Mouse (Mus musculus) urinary bladder, postnatal 10 days (tissue): ENCODE measurements around the gene Begain.

ENCODE experiments used
- DNase-seq: peaks from one replicate; pipeline ENCODE4 v3.0.0; 2022; ENCODE audit warnings: low spot score

The Begain gene

DNA sequence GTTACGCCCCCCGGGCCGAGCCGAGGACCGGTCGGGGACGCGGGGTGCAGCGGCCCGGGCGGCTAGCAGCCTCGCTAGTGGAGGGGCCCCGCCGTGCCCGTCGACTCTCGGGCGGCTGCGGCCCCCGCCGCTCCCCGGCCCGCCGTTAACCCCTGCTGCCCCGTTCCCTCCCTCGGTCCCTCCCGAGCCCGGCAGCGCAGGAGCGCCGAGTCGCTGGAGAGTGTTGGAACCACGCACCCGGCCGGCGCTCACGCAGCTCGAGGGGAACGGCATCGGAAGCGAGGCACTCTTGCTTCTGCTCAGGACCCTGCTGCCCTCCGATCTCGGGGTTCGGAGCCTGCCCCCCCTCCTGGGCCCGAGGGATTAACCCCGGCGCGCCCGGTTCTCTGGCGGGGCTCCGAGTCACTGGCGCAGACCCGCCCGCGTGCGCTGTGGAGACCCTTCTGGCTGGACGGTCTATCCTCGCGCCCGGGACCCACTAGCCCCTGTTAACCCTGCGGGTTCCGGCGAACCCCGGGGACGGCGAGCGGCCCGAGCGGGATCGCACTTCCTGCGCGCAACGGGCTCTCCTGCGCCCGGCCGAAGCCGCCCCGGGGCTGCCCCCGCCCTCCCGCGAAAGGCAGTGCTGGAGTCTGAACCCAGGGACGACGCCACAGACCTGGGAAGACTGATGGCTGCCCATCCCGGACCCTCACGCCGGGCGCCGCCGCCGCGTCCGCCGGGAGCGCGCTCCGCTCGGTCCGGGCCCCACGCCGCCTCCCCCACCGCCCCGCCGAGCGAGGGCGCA is 14.8 kb downstream of the Begain start:
- DNase-seq, result no peak

DNA sequence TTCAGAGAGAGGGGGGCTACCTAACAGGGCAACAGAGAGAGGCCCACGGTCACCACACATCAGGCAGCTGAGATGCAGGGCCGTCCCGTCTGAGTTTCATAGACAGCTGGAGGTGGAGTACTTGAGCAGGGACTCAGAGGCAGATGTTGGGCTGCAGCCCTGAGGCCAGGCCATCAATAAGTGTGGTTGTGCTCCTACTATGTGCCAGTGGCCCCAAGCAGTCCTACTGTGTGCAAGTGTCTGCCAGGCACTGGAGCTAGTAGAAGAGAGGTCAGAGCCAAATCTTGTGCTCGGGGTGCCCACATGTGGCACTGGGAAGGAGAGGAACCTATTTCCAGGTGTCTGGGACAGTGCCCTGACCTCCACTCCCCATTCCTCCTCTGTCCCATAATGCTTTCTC is 18.1 kb downstream of the Begain start:
- no peak for DNase-seq

DNA sequence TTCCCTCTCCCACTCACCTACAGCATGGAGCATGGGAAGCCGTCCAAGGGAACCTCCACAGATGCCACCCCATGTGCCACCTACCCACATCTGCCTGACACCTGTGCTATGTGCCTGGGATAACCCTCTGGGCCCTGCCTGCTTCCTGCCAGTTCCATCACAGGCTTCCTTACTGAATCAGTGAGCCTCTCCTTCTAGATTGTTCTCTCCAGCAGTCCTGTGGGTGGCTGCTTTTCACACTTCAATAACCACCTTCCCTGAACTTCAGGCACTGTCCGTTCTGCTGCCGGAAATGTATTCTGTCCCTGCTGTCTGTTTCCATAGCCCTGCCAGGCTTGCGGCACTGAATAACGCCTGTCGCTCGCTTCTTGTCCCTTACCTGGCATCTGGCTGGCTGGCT is 22.4 kb downstream of the Begain start:
- no peak for DNase-seq

DNA sequence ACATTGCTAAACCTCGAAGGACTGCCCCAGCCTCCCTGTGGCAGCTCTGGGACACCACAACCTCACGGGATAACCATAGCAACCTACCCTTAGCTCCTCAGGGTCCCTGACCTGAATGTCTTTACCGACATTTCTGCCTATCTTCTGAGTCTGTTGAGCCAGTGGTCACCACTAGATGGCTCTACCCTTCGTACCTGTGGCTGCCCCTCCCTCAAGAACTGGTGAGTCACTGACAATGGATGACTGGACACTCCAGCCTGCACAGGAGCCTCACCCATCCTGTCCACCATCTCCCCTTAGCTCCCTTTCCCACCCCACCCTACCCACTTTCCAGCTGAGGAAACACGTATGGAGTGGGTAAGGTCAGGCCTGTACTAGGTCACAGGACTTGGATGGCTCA is 23.5 kb downstream of the Begain start:
- no peak for DNase-seq

DNA sequence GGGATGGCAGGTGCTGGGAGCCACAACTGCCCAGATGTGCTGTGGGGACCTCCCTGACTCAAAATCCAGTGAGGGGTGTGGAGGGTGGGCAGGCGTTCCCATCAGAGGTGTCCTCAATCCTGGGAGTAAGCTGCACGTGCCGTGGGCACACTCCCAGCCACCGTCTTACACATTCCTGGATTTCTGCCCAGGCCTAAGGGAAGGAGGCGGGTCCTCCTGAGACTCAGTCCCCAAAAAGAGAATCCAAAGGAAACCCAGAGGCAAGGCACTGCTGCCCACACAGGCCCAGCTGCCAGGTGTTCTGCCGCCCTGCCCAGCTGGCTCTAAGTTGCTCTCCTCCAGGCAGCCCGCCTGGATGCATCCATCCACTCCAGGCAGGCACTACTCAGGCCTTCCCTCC is 28.7 kb downstream of the Begain start:
- no peak for DNase-seq

DNA sequence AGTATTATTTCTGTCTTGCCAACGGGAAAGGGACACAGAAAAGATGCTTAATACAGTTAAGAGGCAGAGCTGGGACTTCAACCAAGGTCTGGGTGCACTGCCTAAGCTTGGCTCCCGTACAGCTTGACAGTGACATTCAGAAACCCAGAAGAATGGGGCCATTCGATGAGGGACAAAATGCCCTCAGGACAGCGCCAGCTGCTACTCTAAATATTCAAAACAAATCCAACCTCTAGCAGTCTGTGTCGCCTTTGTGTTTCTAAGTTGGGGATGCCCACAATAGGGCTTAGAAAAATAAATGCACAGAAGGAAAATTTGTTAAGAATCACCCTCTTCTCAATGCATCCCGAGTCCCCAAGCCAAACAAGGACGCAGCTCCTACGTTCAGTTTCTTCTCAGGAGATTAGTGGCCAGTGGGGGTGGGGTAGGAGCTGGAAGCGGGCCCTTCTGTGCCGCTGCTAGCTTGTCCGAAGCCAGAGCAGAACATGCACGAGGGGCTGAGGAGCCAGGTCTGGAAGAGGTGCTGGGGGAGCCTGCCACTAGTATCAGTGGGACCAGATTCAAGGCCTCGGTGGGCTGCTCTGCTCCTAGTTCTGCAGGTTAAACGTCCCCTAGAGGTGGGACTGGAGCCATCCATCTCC is 29.7 kb downstream of the Begain start:
- DNase-seq, result no peak

DNA sequence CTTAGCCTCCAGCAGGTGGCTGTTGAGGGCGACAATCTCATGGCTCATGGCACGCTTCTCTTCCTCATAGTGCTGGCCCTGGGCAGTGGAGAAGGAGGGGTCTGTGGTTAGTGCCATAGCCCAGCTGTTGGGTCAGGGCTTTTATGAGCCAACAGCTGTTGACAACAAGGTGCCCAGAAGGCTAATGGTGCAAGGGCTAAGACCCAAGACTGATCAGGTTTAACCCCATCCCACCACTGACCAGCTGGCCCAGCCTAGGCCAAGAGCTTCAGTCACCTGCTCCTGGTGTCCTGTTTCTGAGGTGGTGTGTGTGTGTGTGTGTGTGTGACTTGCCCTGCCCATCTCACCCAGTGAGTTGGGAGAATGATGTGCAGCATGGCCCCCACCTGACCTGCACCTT is 31.0 kb downstream of the Begain start:
- DNase-seq, result no peak

DNA sequence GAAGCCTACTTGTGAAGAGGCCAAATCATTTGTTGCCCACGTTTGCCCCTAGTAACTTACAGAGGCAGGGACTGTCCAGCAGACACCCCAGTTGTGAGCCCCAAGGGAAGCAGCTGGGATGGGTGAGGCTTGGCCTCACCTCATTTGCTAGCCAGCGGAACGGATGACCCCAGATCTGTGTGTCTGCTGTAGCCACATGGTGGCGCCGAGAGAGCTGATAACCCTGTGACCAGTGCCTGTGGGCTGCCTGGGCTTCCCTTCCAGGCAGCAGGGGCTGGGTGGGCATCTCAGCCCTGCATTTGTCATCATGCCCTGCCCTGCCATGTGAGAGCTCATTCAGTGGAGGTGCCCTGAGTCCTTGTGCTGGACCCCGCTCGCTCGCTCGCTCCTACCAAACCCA is 44.2 kb downstream of the Begain start:
- DNase-seq, result no peak

DNA sequence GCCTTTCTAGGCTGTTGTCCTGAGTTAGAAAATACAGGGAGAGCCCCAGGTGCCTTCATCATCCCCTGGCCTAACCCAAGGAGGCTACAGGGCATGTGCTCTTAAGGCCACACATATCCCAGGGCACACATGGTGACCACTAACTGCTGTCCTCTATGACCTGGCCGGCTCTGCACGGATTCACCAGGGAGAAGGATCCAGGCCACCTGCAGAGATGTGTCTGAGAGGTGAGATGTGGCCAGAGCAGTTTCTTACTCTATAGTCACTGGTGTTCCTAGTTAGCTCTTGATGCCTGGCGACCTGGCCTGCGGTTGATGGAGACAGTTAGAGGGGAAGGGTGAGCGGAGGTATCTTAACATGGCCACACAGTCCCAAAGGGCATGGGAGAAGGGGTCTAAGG is 45.1 kb downstream of the Begain start:
- no peak for DNase-seq

DNA sequence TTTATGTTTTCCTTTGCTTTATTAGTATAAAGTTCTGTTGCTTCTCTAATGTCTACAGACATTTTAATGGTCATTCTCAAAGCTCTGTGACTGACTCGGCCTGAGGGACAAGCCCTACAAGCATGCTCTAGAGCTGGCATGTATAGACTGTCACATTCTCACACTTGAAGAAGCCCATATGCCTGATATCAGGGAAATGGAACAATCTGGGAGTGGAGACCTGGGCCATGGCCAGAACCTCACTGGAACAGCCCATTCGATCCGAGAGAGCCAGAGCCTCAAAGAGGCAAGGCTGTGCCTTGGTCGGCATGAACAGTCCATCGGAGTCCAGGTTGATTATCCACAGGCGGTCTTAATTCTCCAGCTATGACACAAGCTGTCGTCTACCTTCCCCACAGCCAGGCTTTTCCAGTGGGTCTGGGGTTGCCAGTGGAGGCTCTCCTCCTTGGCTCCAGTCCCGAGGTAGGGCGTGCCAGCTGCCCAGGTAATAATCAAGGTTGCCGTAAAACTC is 45.8 kb downstream of the Begain start:
- no peak for DNase-seq

DNA sequence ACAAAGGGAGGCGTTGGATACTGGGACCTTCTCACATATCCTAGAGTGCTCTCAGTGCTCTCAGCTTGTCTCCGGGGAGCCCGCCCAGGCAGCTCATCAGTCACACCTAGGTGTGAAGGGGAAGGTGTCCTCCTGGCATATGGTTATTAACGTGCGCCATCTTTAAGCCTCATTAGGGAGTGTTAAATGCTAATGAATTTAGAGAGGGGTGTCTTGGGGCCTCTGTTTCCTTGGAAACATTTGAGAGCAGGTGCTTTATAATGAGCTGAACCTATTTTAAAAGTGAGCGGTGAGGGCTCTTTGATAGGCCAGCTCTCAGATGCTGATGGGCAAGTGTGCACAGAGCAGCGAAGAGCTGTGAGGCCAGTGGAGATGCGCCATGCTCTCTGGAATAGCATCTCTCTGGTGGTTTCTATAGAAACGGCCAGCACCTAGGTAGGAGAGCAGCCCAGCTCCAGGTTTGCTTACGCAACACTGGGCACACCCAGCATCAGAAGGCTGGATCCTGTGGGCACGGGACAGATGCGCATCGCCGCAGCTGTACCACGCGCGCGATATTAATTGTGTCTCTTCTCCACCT is 57.9 kb downstream of the Begain start:
- DNase-seq, result no peak

DNA sequence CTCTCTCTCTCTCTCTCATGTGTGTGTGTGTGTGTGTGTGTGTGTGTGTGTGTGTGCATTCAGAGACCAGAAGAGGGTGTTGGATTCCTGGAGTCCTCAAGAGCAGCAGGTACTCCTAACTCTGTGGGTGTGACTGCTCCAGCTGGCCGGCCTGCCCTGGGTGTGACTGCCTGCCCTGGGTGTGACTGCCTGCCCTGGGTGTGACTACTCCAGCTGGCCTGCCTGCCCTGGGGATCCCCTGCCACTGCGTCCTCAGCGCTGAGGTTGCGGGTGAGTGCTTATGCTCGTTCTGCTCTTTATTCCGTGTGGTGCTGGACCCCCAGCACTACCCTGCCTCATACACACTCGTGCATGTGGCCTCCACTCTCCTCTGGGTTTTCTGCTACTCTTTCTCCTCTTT is 65.0 kb downstream of the Begain start:
- DNase-seq, result no peak

DNA sequence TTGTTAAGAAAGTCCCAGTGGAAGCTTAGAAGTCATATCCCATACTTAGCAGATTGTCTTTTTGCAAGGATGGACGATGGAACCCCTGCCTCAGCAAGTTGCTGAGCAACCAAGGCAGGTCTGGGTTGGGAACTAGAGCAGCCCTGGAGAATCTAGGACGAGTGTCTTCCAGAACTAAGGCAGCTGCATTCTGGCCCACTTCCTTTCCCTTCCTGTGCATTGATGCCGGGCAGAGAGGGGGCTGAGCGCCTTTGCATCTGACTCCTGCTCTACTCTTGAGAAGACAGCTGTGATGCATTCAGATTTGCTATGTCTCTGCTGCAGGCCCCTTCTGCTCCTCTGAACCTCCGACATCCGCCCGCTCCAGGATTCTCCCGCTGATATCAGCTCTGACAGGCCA is 70.8 kb downstream of the Begain start:
- DNase-seq, result no peak

DNA sequence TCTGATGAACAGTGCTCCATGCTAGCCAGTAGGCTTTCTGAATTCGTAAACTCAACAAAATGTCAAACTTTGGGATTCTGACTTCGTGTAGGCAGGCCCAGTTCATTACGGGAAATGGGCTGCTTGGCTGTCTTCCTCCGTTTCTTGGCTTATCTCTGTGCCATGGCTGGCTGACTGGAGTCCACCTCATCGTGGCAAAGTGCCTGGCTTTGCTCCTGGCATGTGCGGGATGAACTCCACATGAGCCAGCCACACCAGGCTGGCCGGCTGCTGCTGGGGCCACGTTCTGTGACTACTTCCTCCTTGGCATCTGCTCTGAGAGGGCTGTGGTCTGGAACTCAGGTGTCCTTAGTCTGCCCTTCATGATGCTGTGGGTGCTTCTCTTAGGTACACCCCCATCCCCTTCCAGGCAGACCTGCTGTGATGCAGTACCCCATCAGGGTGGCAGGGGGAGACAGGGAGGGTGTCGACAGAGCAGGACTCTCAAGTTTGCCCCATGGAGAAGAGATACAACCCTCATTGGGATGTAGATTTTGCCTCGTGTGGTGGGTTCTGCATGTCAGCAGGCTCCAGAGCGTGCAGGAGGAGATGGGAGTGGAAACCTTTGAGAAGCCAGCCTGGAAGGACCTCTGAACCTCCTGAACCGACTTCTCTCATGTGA is 71.9 kb downstream of the Begain start:
- no peak for DNase-seq

DNA sequence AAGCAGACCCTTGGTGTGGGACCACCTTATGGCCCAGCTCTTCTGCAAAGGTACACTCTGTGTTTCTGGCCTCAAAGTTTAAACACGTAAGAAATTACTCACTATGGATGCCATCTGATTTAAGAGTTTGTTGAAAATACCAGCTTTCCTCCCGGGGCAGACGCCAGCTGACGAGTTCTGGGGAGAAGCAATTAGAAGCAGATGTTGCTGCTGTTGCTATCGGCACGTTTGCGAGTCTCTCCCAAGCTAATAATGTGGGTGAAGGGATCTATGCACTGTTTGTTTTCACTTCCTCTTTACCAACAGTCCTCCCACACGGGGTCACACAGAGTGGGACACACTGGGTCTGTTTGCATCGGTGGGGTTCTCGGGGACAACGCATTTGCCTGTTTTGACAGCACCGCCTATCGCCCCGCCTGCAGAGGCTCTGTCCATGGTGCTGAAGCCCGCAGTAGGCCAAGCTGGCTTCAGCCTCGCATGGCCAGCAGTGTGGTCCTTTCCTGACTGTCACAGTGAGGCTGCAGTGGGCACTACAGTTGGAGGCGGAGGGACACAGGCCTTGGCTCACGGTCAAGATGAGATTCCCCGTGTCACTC is 73.5 kb downstream of the Begain start:
- DNase-seq, result no peak

DNA sequence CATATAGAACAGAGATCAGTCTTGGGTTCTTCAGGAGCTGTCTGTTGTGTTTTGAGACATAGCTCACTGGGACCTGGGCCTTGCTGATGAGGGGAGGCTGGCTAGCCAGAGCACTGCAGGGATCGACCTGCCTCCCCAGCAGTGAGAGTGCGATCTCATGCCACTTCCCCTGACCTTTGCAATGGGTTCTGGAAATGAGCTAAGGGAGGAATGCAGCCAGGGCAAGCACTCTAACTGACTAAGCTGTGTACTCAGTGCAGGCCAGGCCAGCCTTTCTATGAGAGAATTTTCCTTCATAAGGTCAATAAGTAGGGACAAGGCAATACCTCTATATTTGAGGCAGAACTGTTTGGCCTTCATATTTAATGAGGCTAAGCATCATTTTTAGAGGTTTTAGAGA is 75.0 kb downstream of the Begain start:
- DNase-seq, result no peak

DNA sequence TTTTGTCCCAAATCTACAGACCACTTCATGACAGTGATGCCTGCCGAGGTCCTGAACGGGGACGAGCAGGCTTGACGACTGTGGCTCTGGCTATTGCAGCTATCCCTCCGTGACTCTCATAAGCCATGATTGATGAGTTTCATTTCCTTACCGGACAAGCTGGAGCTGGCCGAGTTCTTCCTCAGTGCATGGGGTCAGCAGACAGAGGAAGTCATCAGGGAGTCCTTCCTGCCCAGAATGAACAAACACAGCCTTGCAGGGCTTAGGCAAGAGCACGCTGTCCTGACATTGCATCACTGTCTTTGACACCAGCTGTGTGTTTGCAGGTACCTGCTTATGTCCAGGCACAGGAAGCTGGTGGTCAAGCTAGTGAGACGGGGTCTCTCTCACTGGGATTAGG is 77.6 kb downstream of the Begain start:
- DNase-seq, result no peak

DNA sequence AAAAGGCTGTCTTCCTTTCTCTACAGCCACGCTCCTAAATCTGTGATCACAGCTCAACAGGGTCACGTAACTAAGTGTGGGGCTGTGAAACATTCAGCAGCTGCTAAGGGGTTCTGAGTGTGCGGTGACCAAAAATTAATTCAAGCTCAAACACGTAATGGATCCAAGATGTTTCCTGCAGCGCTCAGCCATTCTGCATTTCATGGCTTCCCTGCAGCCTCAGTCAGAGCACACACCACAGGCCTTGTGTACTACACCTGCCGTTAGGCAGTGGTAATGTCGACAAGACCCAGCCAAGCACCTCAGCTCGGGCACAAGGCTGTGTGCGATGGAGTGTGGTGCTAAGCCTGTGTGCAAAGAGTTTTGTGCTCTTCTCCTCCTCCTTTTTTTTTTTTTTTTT is 80.6 kb downstream of the Begain start:
- DNase-seq, result no peak

DNA sequence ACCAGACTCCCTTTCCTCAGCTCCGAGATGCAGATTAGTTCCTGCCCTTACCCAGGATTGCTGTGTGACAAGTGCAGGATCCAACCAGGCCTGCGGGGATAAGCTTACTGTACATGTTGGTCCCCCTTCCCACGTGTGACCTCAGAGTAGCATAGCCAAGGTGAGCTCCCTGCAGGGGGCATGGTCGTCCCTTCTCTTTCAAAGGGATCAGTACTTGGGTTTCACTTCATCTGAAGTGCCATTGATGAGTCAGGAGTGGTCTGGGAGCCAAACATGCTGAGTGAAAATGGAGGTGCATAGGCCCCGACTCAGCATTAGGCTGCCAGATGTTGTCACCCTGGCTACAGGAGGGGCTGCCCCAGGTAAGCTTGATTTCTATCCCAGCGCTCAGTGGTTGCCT is 83.0 kb downstream of the Begain start:
- DNase-seq, result no peak

DNA sequence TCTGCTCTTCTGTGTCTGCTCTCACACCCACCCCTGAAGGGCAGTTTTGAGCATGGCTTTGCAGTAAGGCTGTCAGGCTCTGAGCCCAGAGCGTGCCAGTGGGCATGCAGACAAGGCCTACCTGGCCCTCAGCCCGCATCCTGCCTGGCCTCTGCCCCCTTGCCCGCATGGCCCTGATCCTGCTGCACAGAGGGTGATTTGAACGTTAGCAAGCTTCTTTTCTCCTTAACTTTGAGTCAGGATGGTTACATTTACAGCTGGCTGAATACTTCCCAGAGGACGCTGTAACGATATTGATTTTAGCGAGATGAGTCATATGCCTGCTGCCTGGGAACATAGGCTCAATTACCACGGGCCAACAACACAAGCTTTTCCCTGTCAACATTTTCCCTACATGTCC is 83.5 kb downstream of the Begain start:
- DNase-seq, result no peak

DNA sequence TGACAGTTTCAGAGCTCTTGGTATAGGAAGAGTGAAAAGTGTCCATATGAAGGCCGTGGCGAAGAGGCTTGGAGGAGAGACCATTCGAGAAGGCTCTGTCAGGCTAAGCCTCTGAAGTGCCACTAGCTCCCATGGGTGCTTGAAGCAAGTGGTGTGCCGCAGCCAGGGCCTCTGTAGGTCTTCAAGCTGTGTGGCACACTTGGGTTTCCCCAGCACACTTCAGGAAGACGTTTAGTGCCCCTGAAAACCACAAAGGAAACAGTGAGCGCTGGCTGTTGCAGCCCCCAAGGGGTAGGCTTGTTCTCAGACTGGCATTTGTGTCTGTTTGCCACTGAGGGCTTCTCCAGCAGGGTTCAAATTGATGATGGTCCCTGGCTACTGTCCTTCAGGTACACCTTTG is 84.5 kb downstream of the Begain start:
- DNase-seq, result no peak

DNA sequence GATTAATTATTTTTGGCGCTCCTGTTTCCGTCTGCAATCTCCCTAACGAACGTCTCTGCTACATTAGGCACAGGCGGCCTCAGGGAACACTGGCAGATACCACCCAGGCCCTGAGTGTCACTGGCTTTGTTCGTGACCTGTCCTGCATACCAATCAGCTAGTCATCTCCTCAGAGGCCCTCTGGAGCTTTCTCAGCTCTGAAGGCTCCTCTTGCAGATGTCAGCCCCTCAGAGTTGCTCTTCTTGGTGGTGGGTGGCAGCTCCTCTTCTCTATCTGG is 85.4 kb downstream of the Begain start:
- DNase-seq, result no peak
